Mouse (Mus musculus) yolk sac, embryonic 10.5 days (tissue): ENCODE measurements around the gene Supt3.

ENCODE experiments used
- DNase-seq: peaks from one replicate; pipeline ENCODE4 v3.0.0-alpha.2; 2017; ENCODE audit warnings: low spot score

Gene Supt3

GRCm38 (mm10) chr17:45056894-45057293 lies 279.9 kb downstream of the Supt3 start:
- DNase-seq = no peak

DNA sequence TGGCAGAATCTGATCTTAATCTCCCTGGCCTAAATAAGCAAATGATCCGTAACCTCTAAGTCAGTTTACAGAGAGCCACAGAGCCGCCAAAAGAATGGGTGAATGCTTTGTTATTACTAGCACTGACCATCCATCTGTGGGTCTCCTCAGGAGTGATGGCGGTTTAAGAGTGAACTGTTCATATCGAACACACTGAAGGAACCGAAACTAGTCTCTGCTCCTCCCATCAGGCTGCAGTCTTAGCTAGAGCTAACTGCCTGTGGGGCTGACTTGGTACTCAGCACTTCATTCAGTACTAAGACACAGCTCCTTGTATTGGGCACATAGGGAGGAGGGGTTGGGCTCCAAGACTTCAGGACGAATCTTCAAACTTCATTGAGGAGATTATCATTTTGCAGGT lies 280.8 kb downstream of the Supt3 start:
- no peak for DNase-seq

GRCm38 (mm10) chr17:45058566-45059363 lies 281.8 kb downstream of the Supt3 start:
- DNase-seq = no peak

- DNase-seq = no peak
These were observed 286.8 kb downstream of the Supt3 start for GRCm38 (mm10) chr17:45063776-45064175.

- DNase-seq = no peak
These were observed 288.5 kb downstream of the Supt3 start for GRCm38 (mm10) chr17:45065465-45065864.

GRCm38 (mm10) chr17:45067441-45067840 lies 290.5 kb downstream of the Supt3 start:
- no peak for DNase-seq

DNA sequence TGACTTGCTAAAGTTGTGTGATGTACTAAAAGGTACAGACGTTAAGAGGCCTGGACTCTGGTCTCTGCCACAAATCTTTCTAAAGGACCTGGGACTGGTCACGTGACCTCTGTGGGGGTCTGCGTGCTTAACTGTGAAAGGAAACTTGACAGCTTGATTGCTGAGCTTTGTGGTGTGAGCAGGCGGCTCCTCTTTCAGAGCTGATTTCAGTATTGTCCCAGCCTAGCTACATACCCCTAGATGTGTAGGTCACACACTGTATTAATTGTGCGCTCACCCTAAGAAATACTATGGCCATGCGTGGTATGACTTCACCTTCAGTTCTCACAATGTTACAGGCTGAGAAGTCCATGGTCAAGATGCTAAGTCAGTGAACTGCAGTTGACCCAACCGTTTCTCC lies 291.4 kb downstream of the Supt3 start:
- no peak for DNase-seq

DNA sequence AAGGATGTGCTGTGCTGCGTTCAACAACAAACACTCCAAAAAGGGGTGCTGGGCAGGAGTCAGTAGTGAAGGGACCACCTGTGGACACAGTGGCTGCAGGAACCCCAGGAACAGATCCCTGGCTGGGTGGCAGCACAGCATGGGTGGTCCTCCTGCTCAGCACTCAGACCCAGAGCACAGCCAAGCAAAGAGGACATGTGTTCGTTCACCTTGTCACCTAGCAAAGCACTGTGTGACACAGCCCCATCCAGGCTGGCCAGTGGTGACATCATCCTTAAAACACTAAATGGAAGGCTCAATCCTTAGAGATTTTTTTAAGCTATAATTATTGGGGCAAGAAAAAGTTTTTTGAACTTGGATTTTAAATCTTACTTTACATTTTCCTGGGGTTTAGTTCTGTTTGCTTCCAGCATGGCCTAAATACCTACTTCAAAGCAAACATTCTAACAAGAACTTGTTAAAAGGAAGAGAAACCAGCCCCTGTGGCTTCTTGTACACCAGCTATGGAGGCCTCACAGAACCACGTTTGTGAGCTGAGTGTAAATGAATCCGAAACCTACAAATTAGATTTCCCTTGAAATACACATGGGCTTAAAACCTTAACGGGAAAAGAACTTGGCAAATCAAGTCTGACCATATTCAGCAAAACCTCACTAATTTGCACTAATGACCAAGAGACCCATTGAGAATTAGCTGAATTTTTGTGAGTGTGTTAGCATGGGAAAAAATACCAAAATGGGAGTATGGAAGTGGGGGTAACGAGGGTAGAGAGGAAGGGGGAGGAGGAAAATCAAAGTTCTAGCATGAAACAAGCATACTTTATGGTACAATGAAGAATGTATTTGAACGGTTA lies 295.8 kb downstream of the Supt3 start:
- DNase-seq = no peak

DNA sequence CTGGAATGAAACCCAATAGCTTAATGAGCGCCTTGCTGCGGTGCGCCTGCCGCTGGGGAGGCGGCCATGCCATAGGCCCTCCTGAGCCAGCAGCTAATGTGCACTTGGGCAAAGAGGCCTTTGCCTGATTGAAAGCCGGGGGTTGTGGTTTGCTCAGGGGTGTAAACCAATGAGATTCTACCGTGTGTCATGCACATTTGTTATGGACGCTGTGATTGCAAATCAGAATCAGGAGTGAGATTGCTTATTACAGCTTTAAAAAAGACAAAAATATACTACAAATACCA lies 296.3 kb downstream of the Supt3 start:
- no peak for DNase-seq

DNA sequence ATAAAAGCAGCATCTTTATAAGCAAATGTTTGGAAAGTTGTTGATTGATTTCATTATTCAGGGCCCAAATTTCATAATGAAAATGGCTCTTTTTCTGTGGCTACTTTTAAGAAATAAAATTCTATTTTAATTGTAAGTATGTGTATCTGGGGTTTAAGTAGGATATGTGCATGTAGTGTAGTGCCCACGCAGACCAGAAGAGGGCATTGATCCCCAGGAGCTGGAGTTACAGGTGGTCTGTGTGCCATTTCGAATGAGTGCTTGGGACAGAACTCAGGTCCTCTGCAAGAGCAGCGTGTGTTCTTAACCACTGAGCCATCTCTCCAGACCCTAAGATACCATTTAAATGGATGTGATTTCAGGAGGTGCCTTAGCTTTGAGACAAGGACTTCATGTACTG lies 296.8 kb downstream of the Supt3 start:
- no peak for DNase-seq

- DNase-seq = no peak
These were observed 300.0 kb downstream of the Supt3 start for GRCm38 (mm10) chr17:45076951-45077350.

DNA sequence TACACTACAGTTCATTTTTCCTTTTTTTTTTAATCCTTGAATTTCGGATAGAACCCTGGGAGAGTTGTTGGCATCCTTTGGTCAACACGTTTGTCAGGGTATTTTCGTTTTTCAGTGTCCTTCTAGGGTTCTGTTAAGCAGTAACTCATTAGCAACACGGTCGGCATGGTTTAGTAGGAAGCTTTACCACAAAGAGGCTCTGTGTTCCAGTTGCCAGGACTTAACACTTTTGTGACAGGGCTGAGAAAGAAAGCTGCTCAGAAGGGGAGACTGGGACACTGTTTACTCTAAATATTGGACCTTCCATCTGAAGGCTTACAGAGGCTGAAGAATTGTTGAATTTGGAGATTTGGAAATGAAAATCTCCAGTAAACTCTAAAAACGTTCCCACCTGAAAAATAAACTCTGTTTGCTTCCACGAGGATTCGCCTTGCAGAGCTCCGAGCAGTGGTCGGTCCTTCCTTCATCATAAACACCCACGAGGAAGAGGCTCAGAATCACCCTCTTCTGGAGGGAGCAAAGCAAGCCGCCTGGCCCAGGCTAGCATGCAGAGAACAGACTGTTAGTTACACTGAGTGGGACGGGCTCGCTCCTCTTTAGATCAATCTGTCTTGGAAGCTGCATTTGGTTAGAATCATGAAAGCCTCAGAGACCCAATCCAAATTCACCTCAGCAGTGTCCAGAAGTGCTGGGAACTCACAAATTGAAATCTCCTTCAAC lies 301.1 kb downstream of the Supt3 start:
- no peak for DNase-seq

DNA sequence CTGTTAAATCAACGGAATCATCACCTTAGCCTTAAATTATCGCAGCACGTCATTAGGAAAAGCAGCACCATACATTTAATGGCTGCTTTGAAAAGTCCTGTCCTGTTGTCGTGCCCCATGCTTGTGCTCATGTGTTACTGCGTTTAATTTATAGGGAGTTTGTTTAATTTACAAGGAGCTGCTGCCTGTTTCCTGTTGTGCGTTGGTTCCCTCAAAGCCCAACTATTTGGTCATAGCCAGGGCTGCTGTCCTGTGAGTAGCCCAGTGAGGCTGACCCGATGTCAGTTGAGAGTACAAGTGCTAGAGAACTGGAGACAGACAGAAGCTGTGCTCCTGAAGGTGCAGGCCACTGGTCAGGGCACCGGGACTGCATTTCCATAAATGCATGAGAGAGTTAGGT lies 304.6 kb downstream of the Supt3 start:
- DNase-seq = no peak

- no peak for DNase-seq
These were observed 305.1 kb downstream of the Supt3 start for GRCm38 (mm10) chr17:45081955-45082475.

DNA sequence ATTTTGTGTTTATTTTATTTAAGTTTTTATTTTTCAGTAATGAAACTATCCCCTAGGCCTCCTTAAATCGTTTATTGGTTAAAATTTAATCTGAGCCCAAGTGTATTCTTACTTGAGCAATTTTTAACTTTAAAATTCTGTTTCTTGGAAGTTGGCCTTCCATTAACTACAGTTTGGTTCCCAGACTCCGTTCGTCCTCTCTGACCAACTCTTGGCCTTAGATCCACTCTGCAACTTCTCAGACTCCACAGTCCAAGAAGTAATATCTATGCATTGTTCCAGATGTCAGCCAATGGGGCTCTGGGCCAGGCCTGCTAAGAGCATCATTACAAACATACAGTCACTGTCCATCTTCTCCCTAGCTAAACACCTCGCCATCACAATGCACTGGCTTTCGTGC lies 309.4 kb downstream of the Supt3 start:
- no peak for DNase-seq

DNA sequence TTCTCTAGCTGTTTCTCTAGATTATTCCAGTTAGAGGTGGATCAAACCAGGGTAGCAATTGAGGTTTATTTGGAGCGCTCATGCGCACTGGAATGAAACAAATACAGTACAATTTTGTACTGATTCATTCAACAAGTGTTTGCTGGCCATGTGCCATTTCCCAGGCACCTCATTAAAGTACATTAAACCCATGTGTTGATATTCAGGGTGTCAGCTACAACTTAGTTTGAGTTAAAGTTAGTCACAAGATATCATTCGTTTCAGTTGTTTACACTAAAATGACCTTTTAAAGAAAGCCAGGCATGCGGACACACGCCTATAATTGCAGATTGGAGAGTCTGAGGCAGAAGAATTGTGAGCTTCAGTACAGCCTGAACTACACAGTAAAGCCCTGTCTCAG lies 310.1 kb downstream of the Supt3 start:
- no peak for DNase-seq

DNA sequence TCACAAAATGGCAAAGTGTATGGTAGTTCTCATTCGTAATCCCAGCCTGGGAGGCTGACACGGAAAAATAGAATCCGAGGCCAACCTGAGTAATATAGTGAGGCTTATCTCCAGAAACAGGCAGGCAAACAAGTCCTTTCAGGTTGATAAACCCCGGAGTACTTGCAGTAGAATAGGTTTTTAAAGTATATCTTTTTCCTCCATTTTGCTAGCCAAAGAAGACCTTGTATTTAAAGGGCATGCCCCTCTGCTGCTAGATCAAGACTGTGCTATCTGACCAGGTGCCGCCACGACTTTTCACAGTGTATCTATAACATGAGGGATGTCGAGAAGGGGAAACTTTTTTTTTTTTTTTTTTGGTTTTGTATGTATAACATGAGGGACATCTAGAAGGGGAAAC lies 324.1 kb downstream of the Supt3 start:
- no peak for DNase-seq

DNA sequence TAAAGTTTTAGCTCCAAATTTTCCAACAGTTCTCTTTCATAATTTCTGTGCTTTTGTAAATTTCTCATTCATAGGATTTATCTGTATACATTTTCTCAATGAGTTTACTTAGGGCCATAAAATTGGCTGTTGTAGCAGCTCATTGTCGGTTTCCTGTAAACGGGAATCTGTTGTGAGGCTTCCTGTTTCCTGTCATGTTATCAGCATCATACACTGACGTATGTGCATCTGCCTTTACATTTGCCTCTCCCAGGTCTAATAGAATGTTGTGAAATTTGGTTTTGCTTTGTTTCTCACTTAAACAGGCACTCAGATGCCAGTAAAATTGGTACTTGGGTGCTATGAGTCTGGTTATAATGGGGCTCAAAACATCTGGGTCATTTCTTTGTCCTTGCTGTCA lies 338.4 kb downstream of the Supt3 start:
- no peak for DNase-seq

DNA sequence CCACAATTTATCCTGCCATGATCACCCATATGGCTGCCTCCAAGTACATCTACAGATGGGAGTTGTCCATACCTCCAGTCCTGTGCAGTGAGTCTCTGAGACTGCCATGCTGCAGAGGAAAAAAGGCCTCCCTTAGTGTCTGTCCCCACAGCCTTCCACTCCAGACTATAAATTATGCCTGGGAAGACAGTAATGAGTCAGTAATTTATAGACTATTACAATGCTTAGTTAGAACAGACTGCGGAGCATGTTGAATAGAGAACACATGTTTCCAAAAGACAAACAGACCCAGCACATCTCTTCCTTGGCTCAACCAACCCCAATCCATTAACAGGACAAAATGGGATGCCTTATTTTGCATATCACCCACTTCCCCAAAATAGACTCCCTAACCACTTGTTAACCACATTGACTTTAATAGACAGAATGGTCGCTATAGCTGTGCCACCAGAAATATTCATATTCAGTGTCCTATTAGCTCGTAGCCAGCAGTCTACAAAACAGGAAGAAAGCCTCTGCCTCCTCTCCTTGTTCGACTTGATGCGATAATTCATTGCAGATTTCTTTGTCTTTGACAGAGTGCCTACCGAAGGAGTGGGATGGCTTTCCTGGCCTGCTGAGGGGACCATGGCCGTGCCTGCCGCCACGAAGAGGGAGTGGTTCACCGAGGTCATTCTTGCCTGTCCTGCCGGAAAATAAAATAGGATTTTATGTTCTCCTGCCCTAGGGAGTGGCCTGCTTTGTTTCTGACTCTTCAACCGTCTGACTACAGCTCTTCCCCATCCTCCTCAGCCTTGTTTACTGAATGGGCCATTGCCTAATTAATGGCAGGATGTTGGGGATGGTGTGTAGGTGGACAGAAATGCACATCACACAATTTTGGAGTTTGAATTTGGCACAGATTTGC lies 341.9 kb downstream of the Supt3 start:
- DNase-seq = peak; percentile 15

- no peak for DNase-seq
These were observed 342.8 kb downstream of the Supt3 start for GRCm38 (mm10) chr17:45119609-45120201.

DNA sequence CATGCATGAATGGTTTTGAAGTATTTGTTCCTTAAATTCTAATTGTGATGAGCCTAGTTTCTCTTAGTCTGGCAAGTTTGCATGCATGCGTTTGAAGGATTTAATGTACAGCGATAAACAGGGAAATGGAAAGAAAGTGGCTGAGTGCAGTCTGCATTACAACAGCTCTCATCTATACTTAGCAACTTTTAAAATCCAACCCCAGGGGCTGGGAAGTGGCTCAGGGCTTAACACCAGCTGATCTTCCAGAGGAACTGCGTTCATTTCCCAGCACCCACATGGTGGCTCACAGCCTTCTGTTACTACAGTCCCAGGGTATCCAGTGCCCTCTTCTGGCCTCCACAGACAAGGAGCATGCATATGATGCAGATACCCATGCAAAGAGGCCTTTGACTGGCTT lies 346.9 kb downstream of the Supt3 start:
- DNase-seq = no peak
